Mouse (Mus musculus): Measurements from ENCODE around the gene Sphk2. TPM values are rescaled to one million over a fixed set of nuclear protein-coding genes. Genes with fewer than 3 reads are reported as not detected.
A peak's percentile ranks its signal among the peaks of the same experiment; 100 is the strongest.

The Sphk2 gene
- polyA plus RNA-seq, 1 experiment from 2014 or later, result 24.4 TPM

- Histone ChIP-seq H3K36me3 (ENCODE audit: control insufficient read depth, insufficient read depth, low read length) (no peaks in the 10 kb centered on the region), H3K9me3 (ENCODE audit: control insufficient read depth, low read depth, low read length) (no peaks in the 10 kb centered on the region), H3K4me2 (replicated peaks; ENCODE audit: low read depth, low read length) (no peak overlapping the region), H3K4me3 (ENCODE audit: low read depth, low read length) (no peak overlapping the region), H3K27me3 (ENCODE audit: control insufficient read depth, insufficient read depth, low read length) (no peaks in the 10 kb centered on the region), H3K9ac (replicated peaks; ENCODE audit: low read depth, low read length) (no peak overlapping the region), H3K27ac (ENCODE audit: low read length) (no peak overlapping the region), H3K4me1 (ENCODE audit: control insufficient read depth, insufficient read depth, low read length) (peaks cover 12% of the 10 kb centered on the region)
- no peak for ATAC-seq (ENCODE audit: insufficient number of reproducible peaks, insufficient read depth, low FRiP score, low read depth)
- 70% methylated on average over 7 of the region's 7 CpGs for WGBS
Observed at GRCm38 (mm10) chr7:45748110-45748509, 30.3 kb upstream of the Sphk2 start.

GRCm38 (mm10) chr7:45747450-45747849, 29.6 kb upstream of the Sphk2 start:
- peaks cover 12% of the 10 kb centered on the region for H3K4me1 ChIP-seq (ENCODE audit: control insufficient read depth, insufficient read depth, low read length)
- no peak for ATAC-seq (ENCODE audit: insufficient number of reproducible peaks, insufficient read depth, low FRiP score, low read depth)
- H3K4me3 ChIP-seq (ENCODE audit: low read depth, low read length), result no peak overlapping the region
- H3K9ac ChIP-seq (replicated peaks; ENCODE audit: low read depth, low read length), result no peak overlapping the region
- H3K36me3 ChIP-seq (ENCODE audit: control insufficient read depth, insufficient read depth, low read length), result no peaks in the 10 kb centered on the region
- no peaks in the 10 kb centered on the region for H3K27me3 ChIP-seq (ENCODE audit: control insufficient read depth, insufficient read depth, low read length)
- H3K27ac ChIP-seq (ENCODE audit: low read length), result no peak overlapping the region
- 79% methylated on average over 5 of the region's 5 CpGs for WGBS
- no peaks in the 10 kb centered on the region for H3K9me3 ChIP-seq (ENCODE audit: control insufficient read depth, low read depth, low read length)
- no peak overlapping the region for H3K4me2 ChIP-seq (replicated peaks; ENCODE audit: low read depth, low read length)

GRCm38 (mm10) chr7:45746518-45746917, 28.7 kb upstream of the Sphk2 start:
- H3K36me3 ChIP-seq (ENCODE audit: control insufficient read depth, insufficient read depth, low read length), result no peaks in the 10 kb centered on the region
- H3K9me3 ChIP-seq (ENCODE audit: control insufficient read depth, low read depth, low read length), result no peaks in the 10 kb centered on the region
- WGBS, result 66% methylated on average over 6 of the region's 6 CpGs
- no peak overlapping the region for H3K4me3 ChIP-seq (ENCODE audit: low read depth, low read length)
- H3K9ac ChIP-seq (replicated peaks; ENCODE audit: low read depth, low read length), result no peak overlapping the region
- H3K4me2 ChIP-seq (replicated peaks; ENCODE audit: low read depth, low read length), result no peak overlapping the region
- H3K4me1 ChIP-seq (ENCODE audit: control insufficient read depth, insufficient read depth, low read length), result peaks cover 12% of the 10 kb centered on the region
- H3K27me3 ChIP-seq (ENCODE audit: control insufficient read depth, insufficient read depth, low read length), result no peaks in the 10 kb centered on the region
- ATAC-seq (ENCODE audit: insufficient number of reproducible peaks, insufficient read depth, low FRiP score, low read depth), result no peak
- H3K27ac ChIP-seq (ENCODE audit: low read length), result no peak overlapping the region

- Histone ChIP-seq H3K4me1 (ENCODE audit: control insufficient read depth, insufficient read depth, low read length) (peaks cover 6% of the 10 kb centered on the region), H3K27me3 (ENCODE audit: control insufficient read depth, insufficient read depth, low read length) (no peaks in the 10 kb centered on the region), H3K36me3 (ENCODE audit: control insufficient read depth, insufficient read depth, low read length) (no peaks in the 10 kb centered on the region), H3K9ac (replicated peaks; ENCODE audit: low read depth, low read length) (no peak overlapping the region), H3K4me2 (replicated peaks; ENCODE audit: low read depth, low read length) (no peak overlapping the region), H3K27ac (ENCODE audit: low read length) (no peak overlapping the region), H3K4me3 (ENCODE audit: low read depth, low read length) (no peak overlapping the region), H3K9me3 (ENCODE audit: control insufficient read depth, low read depth, low read length) (no peaks in the 10 kb centered on the region)
- WGBS, result 38% methylated on average over 2 of the region's 2 CpGs
- ATAC-seq (ENCODE audit: insufficient number of reproducible peaks, insufficient read depth, low FRiP score, low read depth), result no peak
Observed at GRCm38 (mm10) chr7:45744387-45744786, 26.6 kb upstream of the Sphk2 start.

GRCm38 (mm10) chr7:45742338-45742737, 24.5 kb upstream of the Sphk2 start:
- H3K4me2 ChIP-seq (replicated peaks; ENCODE audit: low read depth, low read length), result peak overlapping the region; percentile 41
- ATAC-seq (ENCODE audit: insufficient number of reproducible peaks, insufficient read depth, low FRiP score, low read depth), result no peak
- no peaks in the 10 kb centered on the region for H3K36me3 ChIP-seq (ENCODE audit: control insufficient read depth, insufficient read depth, low read length)
- no peaks in the 10 kb centered on the region for H3K4me1 ChIP-seq (ENCODE audit: control insufficient read depth, insufficient read depth, low read length)
- no peaks in the 10 kb centered on the region for H3K9me3 ChIP-seq (ENCODE audit: control insufficient read depth, low read depth, low read length)
- H3K9ac ChIP-seq (replicated peaks; ENCODE audit: low read depth, low read length), result no peak overlapping the region
- no peaks in the 10 kb centered on the region for H3K27me3 ChIP-seq (ENCODE audit: control insufficient read depth, insufficient read depth, low read length)
- H3K27ac ChIP-seq (ENCODE audit: low read length), result no peak overlapping the region
- peak overlapping the region; percentile 14 for H3K4me3 ChIP-seq (ENCODE audit: low read depth, low read length)
- WGBS, result 43% methylated on average over 19 of the region's 19 CpGs

GRCm38 (mm10) chr7:45741777-45742176, 24.0 kb upstream of the Sphk2 start:
- peak; percentile 62; the same call in 1 of the 2 replicates for ATAC-seq (ENCODE audit: insufficient number of reproducible peaks, insufficient read depth, low FRiP score, low read depth)
- Histone ChIP-seq H3K4me3 (ENCODE audit: low read depth, low read length) (peak overlapping the region; percentile 14), H3K27me3 (ENCODE audit: control insufficient read depth, insufficient read depth, low read length) (no peaks in the 10 kb centered on the region)

GRCm38 (mm10) chr7:45741308-45741707, 23.5 kb upstream of the Sphk2 start:
- no peak overlapping the region for H3K9ac ChIP-seq (replicated peaks; ENCODE audit: low read depth, low read length)
- H3K9me3 ChIP-seq (ENCODE audit: control insufficient read depth, low read depth, low read length), result no peaks in the 10 kb centered on the region
- H3K27ac ChIP-seq (ENCODE audit: low read length), result no peak overlapping the region
- no peak overlapping the region for H3K4me3 ChIP-seq (ENCODE audit: low read depth, low read length)
- H3K4me1 ChIP-seq (ENCODE audit: control insufficient read depth, insufficient read depth, low read length), result no peaks in the 10 kb centered on the region
- no peak overlapping the region for H3K4me2 ChIP-seq (replicated peaks; ENCODE audit: low read depth, low read length)
- no peak for ATAC-seq (ENCODE audit: insufficient number of reproducible peaks, insufficient read depth, low FRiP score, low read depth)
- H3K36me3 ChIP-seq (ENCODE audit: control insufficient read depth, insufficient read depth, low read length), result no peaks in the 10 kb centered on the region
- no peaks in the 10 kb centered on the region for H3K27me3 ChIP-seq (ENCODE audit: control insufficient read depth, insufficient read depth, low read length)
- WGBS, result 76% methylated on average over 12 of the region's 12 CpGs

More at GRCm38 (mm10) chr7:45741777-45742176, 24.0 kb upstream of the Sphk2 start:
- Histone ChIP-seq H3K4me2 (replicated peaks; ENCODE audit: low read depth, low read length) (peak overlapping the region; percentile 41), H3K4me1 (ENCODE audit: control insufficient read depth, insufficient read depth, low read length) (no peaks in the 10 kb centered on the region), H3K9ac (replicated peaks; ENCODE audit: low read depth, low read length) (no peak overlapping the region), H3K36me3 (ENCODE audit: control insufficient read depth, insufficient read depth, low read length) (no peaks in the 10 kb centered on the region), H3K9me3 (ENCODE audit: control insufficient read depth, low read depth, low read length) (no peaks in the 10 kb centered on the region), H3K27ac (ENCODE audit: low read length) (no peak overlapping the region)
- WGBS, result 32% methylated on average over 11 of the region's 11 CpGs

- 62% methylated on average over 10 of the region's 10 CpGs for WGBS
- no peak overlapping the region for H3K27ac ChIP-seq (ENCODE audit: low read length)
- H3K4me1 ChIP-seq (ENCODE audit: control insufficient read depth, insufficient read depth, low read length), result no peaks in the 10 kb centered on the region
- no peak overlapping the region for H3K4me3 ChIP-seq (ENCODE audit: low read depth, low read length)
- H3K4me2 ChIP-seq (replicated peaks; ENCODE audit: low read depth, low read length), result no peak overlapping the region
- H3K9ac ChIP-seq (replicated peaks; ENCODE audit: low read depth, low read length), result no peak overlapping the region
- no peaks in the 10 kb centered on the region for H3K36me3 ChIP-seq (ENCODE audit: control insufficient read depth, insufficient read depth, low read length)
- no peaks in the 10 kb centered on the region for H3K27me3 ChIP-seq (ENCODE audit: control insufficient read depth, insufficient read depth, low read length)
- ATAC-seq (ENCODE audit: insufficient number of reproducible peaks, insufficient read depth, low FRiP score, low read depth), result no peak
- H3K9me3 ChIP-seq (ENCODE audit: control insufficient read depth, low read depth, low read length), result no peaks in the 10 kb centered on the region
Observed at GRCm38 (mm10) chr7:45739820-45740219, 22.0 kb upstream of the Sphk2 start.

- no peak overlapping the region for H3K4me2 ChIP-seq (replicated peaks; ENCODE audit: low read depth, low read length)
- no peaks in the 10 kb centered on the region for H3K4me1 ChIP-seq (ENCODE audit: control insufficient read depth, insufficient read depth, low read length)
- no peaks in the 10 kb centered on the region for H3K9me3 ChIP-seq (ENCODE audit: control insufficient read depth, low read depth, low read length)
- no peak overlapping the region for H3K9ac ChIP-seq (replicated peaks; ENCODE audit: low read depth, low read length)
- H3K4me3 ChIP-seq (ENCODE audit: low read depth, low read length), result no peak overlapping the region
- WGBS, result 6% methylated on average over 9 of the region's 9 CpGs
- no peaks in the 10 kb centered on the region for H3K27me3 ChIP-seq (ENCODE audit: control insufficient read depth, insufficient read depth, low read length)
- H3K36me3 ChIP-seq (ENCODE audit: control insufficient read depth, insufficient read depth, low read length), result no peaks in the 10 kb centered on the region
- H3K27ac ChIP-seq (ENCODE audit: low read length), result no peak overlapping the region
- peak; percentile 82 for ATAC-seq (ENCODE audit: insufficient number of reproducible peaks, insufficient read depth, low FRiP score, low read depth)
Observed at GRCm38 (mm10) chr7:45739162-45739763, 21.5 kb upstream of the Sphk2 start.
